ENCODE assay signal across 21 mouse cellular contexts in the genomic region with DNA sequence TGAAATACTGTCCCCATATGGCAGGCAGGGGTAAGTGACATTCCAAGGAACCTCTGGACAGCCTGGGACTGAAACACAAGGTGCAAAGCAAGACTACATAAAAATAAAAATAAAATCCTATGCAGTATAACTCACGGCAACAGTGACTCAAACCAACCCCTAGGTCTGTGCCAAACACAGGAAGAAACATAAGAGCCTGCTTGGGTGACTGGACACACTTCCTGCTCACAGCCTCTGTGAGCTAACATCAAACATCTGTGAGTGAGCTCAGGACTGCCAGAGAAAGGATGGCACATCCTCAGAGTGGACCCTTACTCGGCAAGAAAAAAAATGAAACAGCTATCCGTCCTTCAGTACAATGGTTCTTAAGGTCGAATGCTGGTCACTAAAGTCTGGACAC. TPM values are rescaled to one million over a fixed set of nuclear protein-coding genes. Genes with fewer than 3 reads are reported as not detected.
DNase-seq lines count a peak whose midpoint lies in the region; TF ChIP-seq lines count a peak whose summit lies in the region.
"Had no signal": no experiment of that assay in that cellular context is flagged by ENCODE, and none has a peak within 500 bp of the region (broad histone marks: within the 10 kb centered on the region; RNA-seq: fewer than 3 reads in every experiment).

No protein-coding gene starts in this region.

- no peak for DNase-seq in gastrocnemius, adult 2 months
- DNase-seq in gastrocnemius, adult 18-20 months (ENCODE audit: low spot score) = no peak
- DNase-seq in layer of hippocampus, adult 2 months (ENCODE audit: low spot score in 2 of 2) = no peak
- no peak for DNase-seq in layer of hippocampus, adult 9-11 months
- DNase-seq in A20 (ENCODE audit: low read depth, low spot score) = peak; percentile 50
- no peak for DNase-seq in cerebellum, postnatal 4 days (ENCODE audit: low spot score in 2 of 2)
- no peak for DNase-seq in thymus, postnatal 10 days (ENCODE audit: low spot score in 2 of 2)
- DNase-seq: adrenal gland, adult 2 months; adrenal gland, postnatal 14 days; cerebellum, adult 11 months; cerebellum, adult 2 months; cerebellum, adult 9-11 months; cerebellum, postnatal 36 days; forebrain, postnatal 0 days; gastrocnemius, postnatal 10 days; heart, postnatal 14 days had no signal

- H3K27ac ChIP-seq in gastrocnemius, adult 2 months = 0 out of 2 replicates have a peak overlapping the region, but pooled peaks have one; percentile 20
- H3K27ac ChIP-seq in layer of hippocampus, adult 2 months = no peak overlapping the region
- H3K27ac ChIP-seq in embryonic fibroblast, embryonic 13.5 days (ENCODE audit: insufficient read depth, low read length) = peak overlapping the region; percentile 30; the same call in 1 of the 2 replicates
- H3K27ac ChIP-seq: heart, embryonic 15.5 days; hindbrain, embryonic 12.5 days; hindbrain, embryonic 15.5 days had no signal

- H3K4me3 ChIP-seq in gastrocnemius, adult 2 months = no peak overlapping the region
- no peak overlapping the region for H3K4me3 ChIP-seq in layer of hippocampus, adult 2 months
- no peak overlapping the region for H3K4me3 ChIP-seq in embryonic fibroblast, embryonic 13.5 days (ENCODE audit: insufficient read depth, low read length)
- H3K4me3 ChIP-seq: heart, embryonic 12.5 days; heart, embryonic 15.5 days; hindbrain, embryonic 12.5 days; hindbrain, embryonic 15.5 days had no signal

- no peaks in the 10 kb centered on the region; the same call in 1 of the 2 replicates for H3K4me1 ChIP-seq in embryonic fibroblast, embryonic 13.5 days (ENCODE audit: control insufficient read depth, insufficient read depth, low read length)
- H3K4me1 ChIP-seq: hindbrain, embryonic 12.5 days; hindbrain, embryonic 15.5 days had no signal

- intact Hi-C loops in gastrocnemius, adult 2 months (cut with DNase I) = no loop called here

- TF ChIP-seq CTCF in gastrocnemius, adult 2 months (IDR thresholded peaks at IDR 0.05) = no peak
- TF ChIP-seq CTCF in layer of hippocampus, adult 2 months (conservative IDR thresholded peaks at IDR 0.05) = peak; percentile 14; the same call in 1 of the 2 replicates
- no peak for TF ChIP-seq CTCF in embryonic fibroblast, embryonic 13.5 days (IDR thresholded peaks at IDR 0.05; ENCODE audit: borderline replicate concordance, insufficient read depth, low read length)

- TF ChIP-seq POLR2A in embryonic fibroblast, embryonic 13.5 days (IDR thresholded peaks at IDR 0.05; ENCODE audit: low read depth, low read length) = no peak

RNA-seq across cellular contexts. Expression of a gene that starts 40.1 kb away (rescaled TPM):
- 10 to 100 TPM; 18.9 to 32.6 TPM for total RNA-seq in gastrocnemius, adult 2 months (2021)
- total RNA-seq in gastrocnemius, adult 18-20 months (2021) = 10 to 100 TPM; 23.4 to 24.5 TPM
- 10 to 100 TPM; 59.8 to 61.4 TPM for total RNA-seq in layer of hippocampus, adult 2 months (2021)
- polyA plus RNA-seq in embryonic fibroblast, embryonic 13.5 days (2011; ENCODE audit: insufficient read length, low read depth, missing spikeins) = 21.1 and 23.1 TPM in 2 replicates
